Mouse (Mus musculus) C2C12 (cell line): ENCODE measurements around the gene Serpinb13.

Experiments used
- CTCF ChIP-seq: IDR thresholded peaks from one replicate; pipeline ENCODE4 v1.5.1; 2011; ENCODE audit not compliant: control insufficient read depth, insufficient read depth, insufficient read length
- FOSL1 ChIP-seq: IDR thresholded peaks from one replicate; pipeline ENCODE4 v1.8.0; 2011; ENCODE audit warnings: mild to moderate bottlenecking, low read length; ENCODE audit not compliant: poor library complexity, insufficient read depth, severe bottlenecking
- MAX ChIP-seq: IDR thresholded peaks from one replicate; pipeline ENCODE4 v1.6.1; 2011; ENCODE audit warnings: mild to moderate bottlenecking, control low read depth
- MYOD1 ChIP-seq: IDR thresholded peaks from one replicate; pipeline ENCODE4 v1.6.1; 2011; ENCODE audit warnings: low read depth; ENCODE audit not compliant: control insufficient read depth, insufficient read length
- USF1 ChIP-seq: IDR thresholded peaks from one replicate; pipeline ENCODE4 v1.6.1; 2011; ENCODE audit warnings: low read depth, mild to moderate bottlenecking, control low read depth, moderate library complexity

GRCm38 (mm10) chr1:107001754-107002153 is 21.0 kb downstream of the Serpinb13 start:
- no peak for TF ChIP-seq CTCF
- TF ChIP-seq MYOD1 = no peak
- no peak for TF ChIP-seq FOSL1
- TF ChIP-seq MAX = no peak
- no peak for TF ChIP-seq USF1
